In the genomic region with DNA sequence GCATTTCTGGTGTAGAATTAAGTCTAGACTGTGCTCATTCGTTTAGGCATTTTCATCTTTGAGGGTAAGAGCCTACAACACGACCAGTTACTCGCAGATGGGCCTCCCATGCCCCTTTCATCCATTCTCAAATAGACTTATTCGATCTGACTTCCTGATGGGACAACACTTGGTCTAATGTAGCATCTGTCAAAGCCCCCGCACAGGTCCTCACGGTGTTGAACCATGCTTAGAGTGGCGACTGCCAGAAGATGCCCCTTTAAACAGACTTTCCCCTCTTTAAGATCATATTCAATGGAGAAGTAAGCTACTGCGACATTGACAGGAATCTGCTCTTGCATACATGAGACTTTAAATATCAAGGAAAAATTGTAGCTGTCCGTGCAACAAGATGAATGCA, we compare ENCODE assay signal across 15 mouse cellular contexts.
"Had no signal": no experiment of that assay in that cellular context is flagged by ENCODE, and none has a peak within 500 bp of the region (broad histone marks: within the 10 kb centered on the region; RNA-seq: fewer than 3 reads in every experiment).

No protein-coding gene starts in this region.

- H3K27ac ChIP-seq: kidney, postnatal 0 days; layer of hippocampus, adult 2 months; limb, embryonic 10.5 days; limb, embryonic 13.5 days; liver, embryonic 12.5 days; liver, embryonic 15.5 days; lung, embryonic 15.5 days; midbrain, embryonic 10.5 days; midbrain, embryonic 13.5 days; stomach, embryonic 15.5 days had no signal

- ATAC-seq: intestine, embryonic 16.5 days; liver, embryonic 12.5 days had no signal

- H3K4me3 ChIP-seq: layer of hippocampus, adult 2 months; limb, embryonic 10.5 days; limb, embryonic 13.5 days; liver, embryonic 12.5 days; liver, embryonic 15.5 days; lung, embryonic 15.5 days; megakaryocyte, embryonic 14.5 days; midbrain, embryonic 10.5 days; midbrain, embryonic 13.5 days; myocyte; stomach, embryonic 15.5 days had no signal

- H3K4me1 ChIP-seq: limb, embryonic 10.5 days; limb, embryonic 13.5 days; liver, embryonic 12.5 days; liver, embryonic 15.5 days; lung, embryonic 15.5 days; stomach, embryonic 15.5 days had no signal

- H3K36me3 ChIP-seq: limb, embryonic 10.5 days; limb, embryonic 13.5 days; liver, embryonic 12.5 days; liver, embryonic 15.5 days; lung, embryonic 15.5 days; midbrain, embryonic 10.5 days; midbrain, embryonic 13.5 days; stomach, embryonic 15.5 days had no signal

- DNase-seq: lung, adult 18-20 months; spleen, adult 18-20 months had no signal

- H3K27me3 ChIP-seq: limb, embryonic 13.5 days; liver, embryonic 12.5 days; liver, embryonic 15.5 days; lung, embryonic 15.5 days; megakaryocyte, embryonic 14.5 days; midbrain, embryonic 13.5 days; stomach, embryonic 15.5 days had no signal
